27 mouse cellular contexts compared by ENCODE assay signal in genomic region chr11:108423221-108423620, GRCm38 (mm10). TPM values are rescaled to one million over a fixed set of nuclear protein-coding genes. Genes with fewer than 3 reads are reported as not detected.
DNase-seq lines count a peak whose midpoint lies in the region; ATAC-seq lines count a peak whose summit lies in the region.
"Had no signal": no experiment of that assay in that cellular context is flagged by ENCODE, and none has a peak within 500 bp of the region (broad histone marks: within the 10 kb centered on the region; RNA-seq: fewer than 3 reads in every experiment).

No protein-coding gene starts in this region.

- no peaks in the 10 kb centered on the region for H3K27me3 ChIP-seq in forebrain, embryonic 14.5 days (replicated peaks; ENCODE audit: control insufficient read depth, insufficient read depth, low read length)
- H3K27me3 ChIP-seq in forebrain, embryonic 15.5 days: no peaks in the 10 kb centered on the region
- H3K27me3 ChIP-seq in midbrain, embryonic 10.5 days (ENCODE audit: low read depth, poor library complexity, severe bottlenecking): peaks cover 14% of the 10 kb centered on the region
- no peaks in the 10 kb centered on the region for H3K27me3 ChIP-seq in midbrain, embryonic 16.5 days (ENCODE audit: control insufficient read depth, insufficient read depth, low read depth, low read length)
- peaks cover 17% of the 10 kb centered on the region for H3K27me3 ChIP-seq in embryonic facial prominence, embryonic 10.5 days (replicated peaks; ENCODE audit: low read depth, poor library complexity, severe bottlenecking)
- H3K27me3 ChIP-seq in midbrain, embryonic 15.5 days (replicated peaks): no peaks in the 10 kb centered on the region
- H3K27me3 ChIP-seq: intestine, embryonic 15.5 days; limb, embryonic 13.5 days had no signal

- 0 out of 2 replicates have a peak overlapping the region, but pooled peaks have one; percentile 70 for H3K4me2 ChIP-seq in forebrain, embryonic 14.5 days (ENCODE audit: low read length)
- no peak overlapping the region for H3K4me2 ChIP-seq in forebrain, embryonic 15.5 days (replicated peaks)
- H3K4me2 ChIP-seq in midbrain, embryonic 16.5 days (ENCODE audit: low read length): no peak overlapping the region
- peak overlapping the region; percentile 77; the same call in 1 of the 2 replicates for H3K4me2 ChIP-seq in midbrain, embryonic 15.5 days

- no peak overlapping the region for H3K9ac ChIP-seq in forebrain, embryonic 14.5 days (ENCODE audit: low read length)
- H3K9ac ChIP-seq in forebrain, embryonic 15.5 days (replicated peaks): no peak overlapping the region
- no peak overlapping the region for H3K9ac ChIP-seq in midbrain, embryonic 16.5 days (ENCODE audit: low read depth, low read length)
- H3K9ac ChIP-seq in midbrain, embryonic 15.5 days: no peak overlapping the region
- H3K9ac ChIP-seq: intestine, embryonic 15.5 days; limb, embryonic 13.5 days; liver, embryonic 12.5 days had no signal

- 33% methylated on average over 7 of the region's 7 CpGs for WGBS in forebrain, embryonic 14.5 days
- 33% methylated on average over 7 of the region's 7 CpGs for WGBS in forebrain, embryonic 15.5 days
- 46% methylated on average over 7 of the region's 7 CpGs for WGBS in midbrain, embryonic 10.5 days
- WGBS in midbrain, embryonic 16.5 days: 37% methylated on average over 7 of the region's 7 CpGs
- 58% methylated on average over 7 of the region's 7 CpGs for WGBS in embryonic facial prominence, embryonic 10.5 days
- 45% methylated on average over 7 of the region's 7 CpGs for WGBS in midbrain, embryonic 15.5 days

- H3K36me3 ChIP-seq in forebrain, embryonic 14.5 days (ENCODE audit: control insufficient read depth, insufficient read depth, low read length): no peaks in the 10 kb centered on the region
- H3K36me3 ChIP-seq in forebrain, embryonic 15.5 days: no peaks in the 10 kb centered on the region
- H3K36me3 ChIP-seq in midbrain, embryonic 10.5 days: no peaks in the 10 kb centered on the region
- H3K36me3 ChIP-seq in midbrain, embryonic 16.5 days (ENCODE audit: control insufficient read depth, insufficient read depth, low read length): no peaks in the 10 kb centered on the region
- H3K36me3 ChIP-seq in embryonic facial prominence, embryonic 10.5 days (replicated peaks): no peaks in the 10 kb centered on the region
- H3K36me3 ChIP-seq in midbrain, embryonic 15.5 days (replicated peaks): no peaks in the 10 kb centered on the region
- H3K36me3 ChIP-seq: intestine, embryonic 15.5 days; limb, embryonic 13.5 days; liver, embryonic 12.5 days had no signal

- H3K4me3 ChIP-seq in forebrain, embryonic 14.5 days (ENCODE audit: low read depth, low read length): no peak overlapping the region
- no peak overlapping the region for H3K4me3 ChIP-seq in forebrain, embryonic 15.5 days
- H3K4me3 ChIP-seq in midbrain, embryonic 10.5 days: peak overlapping the region; percentile 74
- no peak overlapping the region for H3K4me3 ChIP-seq in midbrain, embryonic 16.5 days (ENCODE audit: low read depth, low read length)
- no peak overlapping the region for H3K4me3 ChIP-seq in embryonic facial prominence, embryonic 10.5 days
- no peak overlapping the region for H3K4me3 ChIP-seq in midbrain, embryonic 15.5 days
- H3K4me3 ChIP-seq: intestine, embryonic 15.5 days; limb, embryonic 13.5 days; liver, embryonic 12.5 days had no signal

- no peak overlapping the region for H3K27ac ChIP-seq in forebrain, embryonic 14.5 days (ENCODE audit: low read depth, low read length)
- H3K27ac ChIP-seq in forebrain, embryonic 15.5 days (replicated peaks): no peak overlapping the region
- H3K27ac ChIP-seq in midbrain, embryonic 10.5 days (replicated peaks): peak overlapping the region; percentile 95
- H3K27ac ChIP-seq in midbrain, embryonic 16.5 days (ENCODE audit: low read length): no peak overlapping the region
- peak overlapping the region; percentile 35; the same call in 1 of the 2 replicates for H3K27ac ChIP-seq in embryonic facial prominence, embryonic 10.5 days (replicated peaks)
- H3K27ac ChIP-seq in midbrain, embryonic 15.5 days: no peak overlapping the region
- H3K27ac ChIP-seq: intestine, embryonic 15.5 days; layer of hippocampus, adult 2 months; limb, embryonic 13.5 days; liver, embryonic 12.5 days had no signal

- DNase-seq in forebrain, embryonic 14.5 days (ENCODE audit: low spot score): no peak
- DNase-seq in midbrain, embryonic 10.5 days (ENCODE audit: low spot score): no peak
- no peak for DNase-seq in embryonic facial prominence, embryonic 10.5 days (ENCODE audit: low spot score)
- DNase-seq in right cerebral cortex, postnatal 4 days: no peak
- DNase-seq: adrenal gland, adult 8-10 months; B cell, adult 2 months; cerebellum, adult 2 months; cerebellum, postnatal 36 days; embryo, embryonic 11 days; gastrocnemius, postnatal 10 days; heart, postnatal 10 days; kidney, adult 8-10 months; kidney, postnatal 25 days; layer of hippocampus, postnatal 36 days; lung, adult 18-20 months; lung, postnatal 10 days; right cerebral cortex, postnatal 14 days; spleen, adult 18-20 months; thymus, postnatal 14 days had no signal

- no peak for ATAC-seq in forebrain, embryonic 14.5 days
- ATAC-seq in forebrain, embryonic 15.5 days (replicated peaks): no peak
- no peak for ATAC-seq in midbrain, embryonic 16.5 days
- no peak for ATAC-seq in midbrain, embryonic 15.5 days (replicated peaks)
- ATAC-seq: activated CD4-positive, CD25-positive, alpha-beta regulatory T cell, adult 4 months; intestine, embryonic 15.5 days; liver, embryonic 12.5 days had no signal

- H3K4me1 ChIP-seq in forebrain, embryonic 14.5 days (ENCODE audit: control insufficient read depth, insufficient read depth, low read length): peaks cover 12% of the 10 kb centered on the region
- peaks cover 22% of the 10 kb centered on the region for H3K4me1 ChIP-seq in forebrain, embryonic 15.5 days
- peaks cover 45% of the 10 kb centered on the region for H3K4me1 ChIP-seq in midbrain, embryonic 10.5 days
- peaks cover 8% of the 10 kb centered on the region for H3K4me1 ChIP-seq in midbrain, embryonic 16.5 days (ENCODE audit: control insufficient read depth, insufficient read depth, low read length)
- H3K4me1 ChIP-seq in embryonic facial prominence, embryonic 10.5 days: peaks cover 41% of the 10 kb centered on the region
- peaks cover 24% of the 10 kb centered on the region for H3K4me1 ChIP-seq in midbrain, embryonic 15.5 days

- H3K9me3 ChIP-seq in forebrain, embryonic 14.5 days (replicated peaks; ENCODE audit: control insufficient read depth, low read length): no peaks in the 10 kb centered on the region
- H3K9me3 ChIP-seq in forebrain, embryonic 15.5 days: no peaks in the 10 kb centered on the region
- no peaks in the 10 kb centered on the region for H3K9me3 ChIP-seq in midbrain, embryonic 10.5 days (replicated peaks)
- no peaks in the 10 kb centered on the region for H3K9me3 ChIP-seq in midbrain, embryonic 16.5 days (replicated peaks; ENCODE audit: control insufficient read depth, low read length, poor library complexity, severe bottlenecking)
- H3K9me3 ChIP-seq in embryonic facial prominence, embryonic 10.5 days: no peaks in the 10 kb centered on the region
- no peaks in the 10 kb centered on the region for H3K9me3 ChIP-seq in midbrain, embryonic 15.5 days
- H3K9me3 ChIP-seq: intestine, embryonic 15.5 days; limb, embryonic 13.5 days; liver, embryonic 12.5 days had no signal

RNA-seq across cellular contexts. Expression of gene Cep112, which starts 1.8 kb away (rescaled TPM):
- 13.6 and 14.6 TPM in 2 replicates for polyA plus RNA-seq in forebrain, embryonic 14.5 days (2014; fragmentation: Nextera tagmentation; extraction: Ambion mirVana)
- 15.0 and 17.6 TPM in 2 replicates for polyA plus RNA-seq in forebrain, embryonic 15.5 days (2015; fragmentation: Nextera tagmentation; extraction: Ambion mirVana)
- polyA plus RNA-seq in midbrain, embryonic 10.5 days (2016; fragmentation: Nextera tagmentation; extraction: Ambion mirVana): 13.3 and 15.6 TPM in 2 replicates
- polyA plus RNA-seq in midbrain, embryonic 16.5 days (2015; fragmentation: Nextera tagmentation; extraction: Ambion mirVana): 28.6 and 31.1 TPM in 2 replicates
- 9.0 and 11.0 TPM in 2 replicates for polyA plus RNA-seq in embryonic facial prominence, embryonic 10.5 days (2016; fragmentation: Nextera tagmentation; extraction: Ambion mirVana)
- polyA plus RNA-seq in midbrain, embryonic 15.5 days (2015; fragmentation: Nextera tagmentation; extraction: Ambion mirVana): 25.1 and 29.7 TPM in 2 replicates

Comparison
In these comparisons a context has a peak if more than half of its experiments do, and no peak if none do; other contexts are left out.
1. H3K27ac ChIP-seq: peak in midbrain, embryonic 10.5 days (single experiment) and embryonic facial prominence, embryonic 10.5 days (single experiment); none in forebrain, embryonic 14.5 days (single experiment), forebrain, embryonic 15.5 days (single experiment), midbrain, embryonic 16.5 days (single experiment) and midbrain, embryonic 15.5 days (single experiment).
2. H3K4me2 ChIP-seq: peak in forebrain, embryonic 14.5 days (single experiment) and midbrain, embryonic 15.5 days (single experiment); none in forebrain, embryonic 15.5 days (single experiment) and midbrain, embryonic 16.5 days (single experiment).